Mouse (Mus musculus) G1E (cell line): Measurements from ENCODE around the gene Gm11214.

Source experiments
- CTCF ChIP-seq: IDR thresholded peaks from 2 replicates; pipeline ENCODE4 v1.5.1; 2012; ENCODE audit warnings: low read depth, low read length, inconsistent platforms, mixed read lengths
- GATA1 ChIP-seq: IDR thresholded peaks from 2 replicates; pipeline ENCODE4 v1.6.1; 2012; ENCODE audit warnings: borderline replicate concordance, low read length, inconsistent platforms, mixed read lengths
- GATA2 ChIP-seq: IDR thresholded peaks from 2 replicates; pipeline ENCODE4 v1.6.1; 2012; ENCODE audit warnings: low read depth, low read length, inconsistent platforms, borderline replicate concordance
- POLR2AphosphoS5 ChIP-seq: IDR thresholded peaks from 2 replicates; pipeline ENCODE4 v1.6.1; 2012; ENCODE audit warnings: low read depth, low read length, inconsistent platforms; ENCODE audit not compliant: insufficient replicate concordance
- TAL1 ChIP-seq: conservative IDR thresholded peaks from 2 replicates; pipeline ENCODE4 v1.6.1; 2012; ENCODE audit warnings: low read depth, low read length, inconsistent platforms, mixed read lengths

DNA sequence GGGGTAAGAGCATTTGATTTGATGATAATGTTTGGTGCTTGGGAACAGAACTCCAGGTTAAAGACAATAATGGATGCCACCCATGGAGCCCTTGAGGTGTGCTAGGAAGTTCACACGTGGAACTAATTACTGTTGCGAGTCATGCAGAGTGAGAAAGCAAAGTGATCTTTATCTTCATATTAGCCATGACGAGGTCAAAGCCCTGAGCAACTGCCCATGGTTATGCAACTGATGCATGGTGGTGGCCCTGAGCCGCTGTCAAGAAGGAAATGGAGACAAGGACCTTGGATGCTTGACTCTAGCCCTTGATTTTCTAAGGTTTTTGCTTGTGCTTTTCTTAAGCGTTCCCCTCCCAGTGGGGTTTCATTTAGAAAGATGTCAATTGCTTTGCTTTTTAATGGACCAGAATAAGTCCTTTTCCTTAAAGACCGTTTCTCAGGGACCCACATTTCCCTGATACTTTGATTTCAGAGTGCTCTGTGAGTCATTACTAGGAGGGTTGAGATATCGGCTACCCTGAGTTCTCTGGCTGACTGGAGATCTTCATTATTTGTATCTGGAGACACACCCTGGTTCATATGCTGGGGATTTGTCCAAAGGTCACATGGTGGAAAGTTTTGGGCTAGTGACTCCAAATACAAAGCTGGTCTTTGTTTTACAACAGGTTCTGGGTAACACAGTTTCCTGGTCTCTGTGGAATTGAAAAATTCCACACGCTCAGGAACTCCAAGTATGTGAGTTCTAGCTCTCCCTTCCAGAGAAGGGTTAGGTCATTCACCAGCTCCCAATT lies 47.4 kb upstream of the Gm11214 start:
- no peak for TF ChIP-seq GATA1
- TF ChIP-seq CTCF = no peak
- no peak for TF ChIP-seq GATA2
- no peak for TF ChIP-seq TAL1
- TF ChIP-seq POLR2AphosphoS5 = no peak
